Mouse (Mus musculus): ENCODE data around the gene Trpd52l3. TPM values are rescaled to one million over a fixed set of nuclear protein-coding genes. Genes with fewer than 3 reads are reported as not detected.
A peak's percentile ranks its signal among the peaks of the same experiment; 100 is the strongest.

The Trpd52l3 gene
- total RNA-seq, 2 experiments from 2014 or later = not detected

DNA sequence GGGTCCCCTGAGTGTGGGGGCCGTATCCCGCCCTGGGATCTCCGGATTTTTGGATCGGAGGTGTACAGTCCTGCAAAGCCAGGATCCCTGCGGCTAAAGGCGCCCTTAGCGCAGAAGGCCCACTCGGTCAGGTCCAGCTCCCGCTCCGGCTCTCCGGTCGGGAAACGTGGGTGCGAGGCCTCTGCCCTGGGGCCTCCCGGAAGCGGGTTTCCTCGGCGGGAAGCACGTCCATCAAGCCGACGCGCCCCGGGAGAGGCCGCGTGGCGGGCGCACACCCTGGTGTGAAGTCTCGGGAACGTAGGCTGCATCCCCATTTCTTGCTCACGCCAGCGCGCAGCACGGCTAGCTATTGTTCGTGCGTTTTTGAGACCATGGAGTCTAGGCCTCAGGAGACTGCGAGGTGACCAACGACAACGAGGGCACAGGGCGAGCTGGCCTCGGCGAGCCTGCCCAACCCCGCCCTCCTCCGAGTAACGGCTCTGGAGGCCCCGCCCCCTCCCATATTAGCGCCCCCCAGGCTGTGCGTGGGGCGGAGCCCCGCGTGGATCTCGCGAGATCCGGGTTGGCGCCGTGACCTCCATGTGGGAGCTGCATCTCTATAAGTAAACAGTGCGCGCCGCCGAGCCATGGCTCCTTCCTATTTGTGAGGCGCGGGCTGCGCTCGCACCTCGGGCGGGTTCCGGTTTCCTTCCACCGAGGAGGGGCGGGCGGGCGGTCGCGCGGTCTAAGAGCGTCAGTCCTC lies 26.5 kb downstream of the Trpd52l3 start, which contains the start of gene Uhrf2:
Gene Uhrf2 (plus strand): TSS at position 620 of the 742 bp plus-strand sequence.
- peak; percentile 97 for DNase-seq

- peak in 1 of 2 experiments; percentile 38 for DNase-seq
These were observed 27.3 kb downstream of the Trpd52l3 start for GRCm38 (mm10) chr19:30030636-30031467.

DNA sequence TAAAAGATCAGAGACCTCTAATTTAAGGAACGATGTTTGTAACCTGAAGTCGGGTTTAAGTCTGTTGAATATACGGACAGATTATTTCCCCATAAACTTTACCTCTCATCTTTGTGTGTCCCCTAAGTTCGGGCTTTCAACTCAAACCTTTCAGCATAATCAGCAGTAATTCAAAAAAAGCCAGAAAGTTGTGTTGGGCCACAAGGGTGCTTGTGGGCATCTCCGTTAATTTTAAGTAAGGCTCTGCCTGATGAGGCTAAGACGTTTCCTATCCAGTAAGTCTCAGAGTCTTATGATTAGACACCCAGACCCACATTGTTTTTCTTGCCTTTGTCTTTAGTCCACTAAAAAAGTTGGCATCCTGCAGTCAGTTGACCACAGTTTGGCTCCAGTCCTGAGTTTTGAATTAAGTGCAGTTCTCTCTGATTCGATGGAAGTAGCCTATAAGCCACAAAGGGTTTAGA lies 27.9 kb downstream of the Trpd52l3 start:
- DNase-seq = peak; percentile 24 to 32

- no peak for DNase-seq
These were observed 28.6 kb downstream of the Trpd52l3 start for GRCm38 (mm10) chr19:30032206-30032605.

GRCm38 (mm10) chr19:30035361-30035760 lies 31.8 kb downstream of the Trpd52l3 start:
- DNase-seq = no peak

DNA sequence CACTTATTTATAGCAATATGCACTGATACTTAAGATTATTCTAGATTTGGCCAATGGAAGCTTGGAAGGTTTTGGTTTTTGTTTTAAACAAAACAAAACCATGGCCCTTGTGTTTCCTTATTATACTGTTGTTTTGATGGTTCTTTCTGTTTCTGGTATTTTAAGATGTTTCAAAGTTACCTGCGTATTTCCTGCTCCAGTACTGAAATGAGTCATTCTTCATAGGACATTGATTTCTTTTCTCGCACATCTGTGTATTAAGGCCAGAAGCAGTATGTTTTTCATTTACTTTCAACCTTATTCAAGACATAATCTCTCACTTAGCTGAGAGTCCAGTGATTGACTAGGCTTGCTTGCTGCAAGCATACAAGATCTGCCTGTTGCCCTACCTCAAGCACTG lies 40.1 kb downstream of the Trpd52l3 start:
- no peak for DNase-seq

DNA sequence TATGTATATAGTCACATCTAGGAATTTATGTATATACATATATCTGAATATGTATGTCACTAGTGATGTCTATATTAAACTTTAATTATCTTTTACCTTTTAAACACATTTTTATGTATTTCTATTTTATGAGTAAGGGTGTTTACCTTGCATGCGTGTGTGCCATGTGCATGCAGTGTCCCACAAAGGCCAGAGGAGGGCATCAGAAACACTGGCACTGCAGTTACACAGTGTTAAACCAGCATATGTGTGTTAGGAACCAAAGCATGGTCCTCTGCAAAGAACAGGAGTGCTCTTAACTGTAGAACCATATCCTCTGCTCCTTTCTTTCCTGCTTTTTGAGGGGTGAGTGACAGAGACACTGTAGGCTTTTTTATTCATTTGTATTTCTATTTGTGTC lies 41.0 kb downstream of the Trpd52l3 start:
- no peak for DNase-seq

DNA sequence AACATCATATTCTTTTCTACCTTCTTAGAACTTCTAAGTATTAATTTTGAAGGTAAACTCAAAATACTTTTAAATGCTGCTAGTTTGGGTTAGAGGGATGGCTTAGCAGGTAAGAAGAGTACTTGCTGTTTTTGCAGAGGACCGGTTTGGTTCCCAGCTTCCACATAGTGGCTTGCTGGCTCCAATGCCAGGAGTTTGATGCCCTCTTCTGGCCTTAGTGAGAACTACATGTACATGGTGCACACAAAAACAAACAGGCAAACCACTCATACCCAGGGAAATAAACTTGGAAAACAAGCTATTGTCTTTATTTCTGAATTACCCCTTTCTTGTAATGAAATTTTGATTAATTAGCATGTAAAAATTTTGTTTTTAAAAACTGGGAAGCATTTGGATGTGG lies 42.3 kb downstream of the Trpd52l3 start:
- DNase-seq = no peak

DNA sequence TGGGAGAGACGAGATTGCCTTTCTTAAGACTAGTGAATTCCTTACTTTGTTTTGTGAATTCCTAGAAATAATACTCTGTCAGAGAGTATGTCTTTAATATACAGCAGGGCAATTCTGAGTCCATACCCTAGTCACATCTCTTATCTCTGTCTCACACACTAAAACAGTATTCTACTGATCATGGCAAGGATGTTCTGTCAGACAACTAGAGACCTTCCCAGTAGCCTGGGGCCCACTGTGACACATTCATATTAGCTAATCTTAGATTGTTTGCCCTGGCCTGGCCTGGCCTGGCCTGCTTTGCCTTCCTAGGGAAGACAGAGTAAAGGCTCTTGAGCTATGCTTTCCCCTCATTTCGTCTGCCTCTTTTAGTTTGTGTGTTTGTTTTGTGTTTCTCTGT lies 47.0 kb downstream of the Trpd52l3 start:
- no peak for DNase-seq

- DNase-seq = no peak
These were observed 47.9 kb downstream of the Trpd52l3 start for GRCm38 (mm10) chr19:30051479-30051878.

DNA sequence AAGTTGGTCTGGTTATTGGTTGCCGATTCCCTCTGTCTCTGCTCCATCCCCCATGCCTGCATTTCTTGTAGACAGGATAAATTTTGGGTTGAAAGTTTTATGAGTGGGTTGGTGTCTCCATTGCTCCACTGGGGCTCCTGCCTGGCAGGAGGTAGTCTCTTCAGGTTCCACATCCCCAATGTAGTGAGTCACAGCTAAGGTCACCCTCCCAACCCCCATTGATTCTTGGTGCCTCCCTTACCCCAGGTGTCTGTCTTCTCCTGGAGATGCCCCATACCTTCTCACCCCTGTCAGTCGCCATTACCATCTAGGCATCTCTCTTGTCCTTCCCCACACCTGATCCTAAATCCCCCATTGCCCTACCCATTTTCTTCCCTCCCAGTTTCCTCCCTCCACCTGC lies 50.6 kb downstream of the Trpd52l3 start:
- no peak for DNase-seq

Other genes starting within 250 kb of the Trpd52l3 start
- 10 to 100 TPM; 12.9 to 13.4 TPM for gene 9930021J03Rik, start 197.8 kb upstream of the Trpd52l3 start, total RNA-seq (2021)
- gene Ranbp6, start 190.8 kb upstream of the Trpd52l3 start, total RNA-seq (2021) = 10 to 100 TPM; 13.1 to 15.3 TPM
- gene Il33, start 78.7 kb upstream of the Trpd52l3 start, total RNA-seq (2021) = 1 to 10 TPM; 4.9 to 8.3 TPM
- 10 to 100 TPM; 18.8 to 24.0 TPM for gene Uhrf2, start 26.7 kb downstream of the Trpd52l3 start, total RNA-seq (2021)
- under 1 TPM; 0.17 to 0.28 TPM for gene Gldc, start 171.6 kb downstream of the Trpd52l3 start, total RNA-seq (2021)
- gene Mbl2, start 229.2 kb downstream of the Trpd52l3 start, total RNA-seq (2021) = not detected